8 mouse cellular contexts compared by ENCODE assay signal in genomic region chr12:4080311-4080710, GRCm38 (mm10). TPM values are rescaled to one million over a fixed set of nuclear protein-coding genes. Genes with fewer than 3 reads are reported as not detected.
A peak's percentile ranks its signal among the peaks of the same experiment; 100 is the strongest.
DNase-seq lines count a peak whose midpoint lies in the region; ATAC-seq and TF ChIP-seq lines count a peak whose summit lies in the region.

No protein-coding gene starts in this region.

- no peaks in the 10 kb centered on the region for H3K36me3 ChIP-seq in forebrain, postnatal 0 days (ENCODE audit: insufficient read depth)
- no peaks in the 10 kb centered on the region for H3K36me3 ChIP-seq in forebrain, embryonic 13.5 days (ENCODE audit: poor library complexity, severe bottlenecking)
- H3K36me3 ChIP-seq in midbrain, postnatal 0 days (ENCODE audit: insufficient read depth, low read length), result no peaks in the 10 kb centered on the region
- no peaks in the 10 kb centered on the region for H3K36me3 ChIP-seq in stomach, postnatal 0 days (ENCODE audit: control insufficient read depth, insufficient read depth, low read length)

- no peaks in the 10 kb centered on the region for H3K27me3 ChIP-seq in forebrain, postnatal 0 days (ENCODE audit: insufficient read depth, low read length)
- H3K27me3 ChIP-seq in forebrain, embryonic 13.5 days, result no peaks in the 10 kb centered on the region
- no peaks in the 10 kb centered on the region for H3K27me3 ChIP-seq in midbrain, postnatal 0 days (ENCODE audit: insufficient read depth, low read length)
- H3K27me3 ChIP-seq in stomach, postnatal 0 days (ENCODE audit: control insufficient read depth, insufficient read depth, low read length), result no peaks in the 10 kb centered on the region

- no peak for TF ChIP-seq EP300 in stomach, postnatal 0 days (optimal IDR thresholded peaks at IDR 0.05)

- no peak overlapping the region for H3K9ac ChIP-seq in forebrain, postnatal 0 days
- H3K9ac ChIP-seq in forebrain, embryonic 13.5 days, result no peak overlapping the region
- no peak overlapping the region for H3K9ac ChIP-seq in midbrain, postnatal 0 days (replicated peaks; ENCODE audit: low read length, poor library complexity, severe bottlenecking)
- no peak overlapping the region for H3K9ac ChIP-seq in stomach, postnatal 0 days (ENCODE audit: low read length)

- H3K27ac ChIP-seq in forebrain, postnatal 0 days (ENCODE audit: low read depth, low read length), result no peak overlapping the region
- no peak overlapping the region for H3K27ac ChIP-seq in forebrain, embryonic 13.5 days
- H3K27ac ChIP-seq in midbrain, postnatal 0 days (ENCODE audit: low read depth, low read length), result no peak overlapping the region
- no peak overlapping the region for H3K27ac ChIP-seq in stomach, postnatal 0 days (replicated peaks)

- DNase-seq in forebrain, postnatal 0 days, result peak; percentile 92
- peak; percentile 91 for DNase-seq in NIH3T3 (ENCODE audit: low read depth)
- peak; percentile 72 for DNase-seq in cerebellum, adult 9-11 months
- DNase-seq in layer of hippocampus, postnatal 36 days, result peak; percentile 77 to 82
- peak; percentile 81 for DNase-seq in midbrain, postnatal 0 days (ENCODE audit: low spot score)
- peak; percentile 82 for DNase-seq in stomach, postnatal 0 days (ENCODE audit: low spot score)

- 2% methylated on average over 2 of the region's 2 CpGs for WGBS in forebrain, postnatal 0 days
- 1% methylated on average over 2 of the region's 2 CpGs for WGBS in forebrain, embryonic 13.5 days
- 0% methylated on average over 2 of the region's 2 CpGs for WGBS in midbrain, postnatal 0 days
- WGBS in stomach, postnatal 0 days, result 0% methylated on average over 2 of the region's 2 CpGs

- ATAC-seq in forebrain, postnatal 0 days, result no peak
- ATAC-seq in forebrain, embryonic 13.5 days, result no peak
- ATAC-seq in granulocyte monocyte progenitor cell, adult 5-6 weeks (replicated peaks; ENCODE audit: poor library complexity, severe bottlenecking), result peak; percentile 34
- no peak for ATAC-seq in midbrain, postnatal 0 days (ENCODE audit: low FRiP score)
- ATAC-seq in stomach, postnatal 0 days (ENCODE audit: low FRiP score, low TSS enrichment), result no peak

- H3K9me3 ChIP-seq in forebrain, postnatal 0 days (ENCODE audit: low read length), result no peaks in the 10 kb centered on the region
- no peaks in the 10 kb centered on the region for H3K9me3 ChIP-seq in forebrain, embryonic 13.5 days (replicated peaks)
- H3K9me3 ChIP-seq in midbrain, postnatal 0 days (ENCODE audit: low read length), result no peaks in the 10 kb centered on the region
- no peaks in the 10 kb centered on the region for H3K9me3 ChIP-seq in stomach, postnatal 0 days (ENCODE audit: control insufficient read depth, low read length)

- H3K4me1 ChIP-seq in forebrain, postnatal 0 days (ENCODE audit: insufficient read depth), result peaks cover 6% of the 10 kb centered on the region; the same call in 1 of the 2 replicates
- peaks cover 19% of the 10 kb centered on the region for H3K4me1 ChIP-seq in forebrain, embryonic 13.5 days
- H3K4me1 ChIP-seq in midbrain, postnatal 0 days (ENCODE audit: insufficient read depth, low read length), result no peaks in the 10 kb centered on the region; the same call in 1 of the 2 replicates
- no peaks in the 10 kb centered on the region for H3K4me1 ChIP-seq in stomach, postnatal 0 days (replicated peaks; ENCODE audit: control insufficient read depth, insufficient read depth)

- no peak overlapping the region for H3K4me3 ChIP-seq in forebrain, postnatal 0 days (ENCODE audit: low read depth, low read length)
- H3K4me3 ChIP-seq in forebrain, embryonic 13.5 days, result no peak overlapping the region
- H3K4me3 ChIP-seq in midbrain, postnatal 0 days (ENCODE audit: low read depth, low read length), result no peak overlapping the region
- no peak overlapping the region for H3K4me3 ChIP-seq in stomach, postnatal 0 days (ENCODE audit: low read depth, low read length)

- H3K4me2 ChIP-seq in forebrain, postnatal 0 days (ENCODE audit: low read depth), result no peak overlapping the region
- H3K4me2 ChIP-seq in forebrain, embryonic 13.5 days, result no peak overlapping the region
- no peak overlapping the region for H3K4me2 ChIP-seq in midbrain, postnatal 0 days (ENCODE audit: low read depth, low read length, poor library complexity, severe bottlenecking)
- H3K4me2 ChIP-seq in stomach, postnatal 0 days (replicated peaks; ENCODE audit: low read depth), result no peak overlapping the region

- peak; percentile 95 for TF ChIP-seq CTCF in forebrain, postnatal 0 days (IDR thresholded peaks at IDR 0.05; ENCODE audit: low read depth)
- peak; percentile 96 for TF ChIP-seq CTCF in midbrain, postnatal 0 days (IDR thresholded peaks at IDR 0.05)
- peak; percentile 95 for TF ChIP-seq CTCF in stomach, postnatal 0 days (IDR thresholded peaks at IDR 0.05; ENCODE audit: low read depth)

RNA-seq across cellular contexts. Expression of gene Dnajc27, which starts 2.1 kb away (rescaled TPM):
- total RNA-seq in forebrain, postnatal 0 days (2014; rRNA removed), result 33.8 and 37.4 TPM in 2 replicates
- polyA plus RNA-seq in forebrain, postnatal 0 days (2015; fragmentation: Nextera tagmentation; extraction: Ambion mirVana), result 13.1 and 19.2 TPM in 2 replicates
- 9.6 and 12.9 TPM in 2 replicates for polyA plus RNA-seq in forebrain, embryonic 13.5 days (2015; fragmentation: Nextera tagmentation; extraction: Ambion mirVana)
- 9.2 and 9.9 TPM in 2 replicates for total RNA-seq in granulocyte monocyte progenitor cell, adult 5-6 weeks (2014; fragmentation: Nextera tagmentation)
- total RNA-seq in granulocyte monocyte progenitor cell, adult 5-6 weeks (2017), result 7.8 and 8.8 TPM in 2 replicates
- 10 to 100 TPM; 81.5 to 81.7 TPM for total RNA-seq in layer of hippocampus, postnatal 36 days (2021)
- 51.9 and 54.3 TPM in 2 replicates for total RNA-seq in midbrain, postnatal 0 days (2014; rRNA removed)
- 26.1 and 28.0 TPM in 2 replicates for polyA plus RNA-seq in midbrain, postnatal 0 days (2015; fragmentation: Nextera tagmentation; extraction: Ambion mirVana)
- 1.6 and 1.7 TPM in 2 replicates for polyA plus RNA-seq in stomach, postnatal 0 days (2015; fragmentation: Nextera tagmentation; extraction: Ambion mirVana)

RNA-seq across cellular contexts. Expression of gene Efr3b, which starts 41.6 kb away (rescaled TPM):
- total RNA-seq in forebrain, postnatal 0 days (2014; rRNA removed), result 65.7 and 86.6 TPM in 2 replicates
- 16.5 and 25.5 TPM in 2 replicates for polyA plus RNA-seq in forebrain, postnatal 0 days (2015; fragmentation: Nextera tagmentation; extraction: Ambion mirVana)
- 20.7 and 24.4 TPM in 2 replicates for polyA plus RNA-seq in forebrain, embryonic 13.5 days (2015; fragmentation: Nextera tagmentation; extraction: Ambion mirVana)
- total RNA-seq in granulocyte monocyte progenitor cell, adult 5-6 weeks (2014; fragmentation: Nextera tagmentation), result 0.21 and 0.58 TPM in 2 replicates
- 0.13 and 0.21 TPM in 2 replicates for total RNA-seq in granulocyte monocyte progenitor cell, adult 5-6 weeks (2017)
- 10 to 100 TPM; 89.9 to 91.7 TPM for total RNA-seq in layer of hippocampus, postnatal 36 days (2021)
- total RNA-seq in midbrain, postnatal 0 days (2014; rRNA removed), result 111 and 117 TPM in 2 replicates
- polyA plus RNA-seq in midbrain, postnatal 0 days (2015; fragmentation: Nextera tagmentation; extraction: Ambion mirVana), result 30.1 and 32.8 TPM in 2 replicates
- 0.76 and 0.99 TPM in 2 replicates for polyA plus RNA-seq in stomach, postnatal 0 days (2015; fragmentation: Nextera tagmentation; extraction: Ambion mirVana)

RNA-seq across cellular contexts. Expression of gene Adcy3, which starts 52.6 kb away (rescaled TPM):
- 25.7 and 29.7 TPM in 2 replicates for total RNA-seq in forebrain, postnatal 0 days (2014; rRNA removed)
- 6.9 and 10.2 TPM in 2 replicates for polyA plus RNA-seq in forebrain, postnatal 0 days (2015; fragmentation: Nextera tagmentation; extraction: Ambion mirVana)
- polyA plus RNA-seq in forebrain, embryonic 13.5 days (2015; fragmentation: Nextera tagmentation; extraction: Ambion mirVana), result 6.4 and 7.6 TPM in 2 replicates
- total RNA-seq in granulocyte monocyte progenitor cell, adult 5-6 weeks (2014; fragmentation: Nextera tagmentation), result 2.2 and 3.6 TPM in 2 replicates
- total RNA-seq in granulocyte monocyte progenitor cell, adult 5-6 weeks (2017), result 2.3 and 2.7 TPM in 2 replicates
- total RNA-seq in layer of hippocampus, postnatal 36 days (2021), result 10 to 100 TPM; 49.9 to 50.3 TPM
- total RNA-seq in midbrain, postnatal 0 days (2014; rRNA removed), result 36.9 and 38.7 TPM in 2 replicates
- 12.5 and 13.0 TPM in 2 replicates for polyA plus RNA-seq in midbrain, postnatal 0 days (2015; fragmentation: Nextera tagmentation; extraction: Ambion mirVana)
- 2.9 and 3.6 TPM in 2 replicates for polyA plus RNA-seq in stomach, postnatal 0 days (2015; fragmentation: Nextera tagmentation; extraction: Ambion mirVana)

Comparison
In these comparisons a context has a peak if more than half of its experiments do, and no peak if none do; other contexts are left out.
1. RNA of gene Efr3b, which starts 41.6 kb away (total RNA-seq): 111 to 117 TPM in midbrain, postnatal 0 days, 89.9 to 91.7 TPM in layer of hippocampus, postnatal 36 days and 65.7 to 86.6 TPM in forebrain, postnatal 0 days; 0.13 to 0.58 TPM in granulocyte monocyte progenitor cell, adult 5-6 weeks; every median in the first group is over 10 times any median in the second.
2. Peak in every context shown above with its lines, with median percentiles within 50 percentile points of each other: DNase-seq and CTCF ChIP-seq.